Mouse (Mus musculus) T-helper 2 cell (primary cell): Measurements from ENCODE around the gene B4gat1.
"Not testable (repeated sequence)": the region's sequence is repeated elsewhere in the genome, so short reads cannot be mapped to it uniquely, and the experiment has no call there.

Experiments
- in situ Hi-C: fragments of 300-600 bp; cut with MboI, MseI; formaldehyde crosslinking; loops from one replicate; pipeline ENCODE4 v1.15.1; 2025; ENCODE audit warnings: high pct_unique_total_duplicates

The B4gat1 gene

GRCm38 (mm10) chr19:5038709-5039156 lies at the start of gene B4gat1, which contains the start of gene AC124502.3:
TSS of gene B4gat1 (plus strand) at chr19:5038826.
TSS of gene AC124502.3 (plus strand) at chr19:5038891.
- in situ Hi-C loops = no loop called here

- in situ Hi-C loops = no loop called here
Observed at GRCm38 (mm10) chr19:4989013-4989412, 49.6 kb upstream of the B4gat1 start.

- in situ Hi-C loops = no loop called here
Observed at GRCm38 (mm10) chr19:4989434-4990255, 49.0 kb upstream of the B4gat1 start.

GRCm38 (mm10) chr19:4990256-4990625 lies 48.4 kb upstream of the B4gat1 start, which contains the start of gene Npas4:
TSS of gene Npas4 (minus strand) at chr19:4990316.
- in situ Hi-C loops = no loop called here

GRCm38 (mm10) chr19:4990716-4991115 lies 47.9 kb upstream of the B4gat1 start:
- in situ Hi-C loops = no loop called here

GRCm38 (mm10) chr19:4992371-4992770 lies 46.3 kb upstream of the B4gat1 start:
- in situ Hi-C loops = no loop called here

- in situ Hi-C loops = no loop called here
Observed at GRCm38 (mm10) chr19:4992904-4993303, 45.7 kb upstream of the B4gat1 start.

- in situ Hi-C loops = no loop called here
Observed at GRCm38 (mm10) chr19:4994043-4994442, 44.6 kb upstream of the B4gat1 start.

- in situ Hi-C loops = no loop called here
Observed at GRCm38 (mm10) chr19:4999445-5000140, 39.0 kb upstream of the B4gat1 start.

GRCm38 (mm10) chr19:5001666-5002406 lies 36.8 kb upstream of the B4gat1 start:
- in situ Hi-C loops = no loop called here

- in situ Hi-C loops = not testable (repeated sequence)
Observed at GRCm38 (mm10) chr19:5003644-5004043, 35.0 kb upstream of the B4gat1 start.

- in situ Hi-C loops = no loop called here
Observed at GRCm38 (mm10) chr19:5004925-5005324, 33.7 kb upstream of the B4gat1 start.

- in situ Hi-C loops = no loop called here
Observed at GRCm38 (mm10) chr19:5013138-5013537, 25.5 kb upstream of the B4gat1 start.

GRCm38 (mm10) chr19:5014961-5015398 lies 23.6 kb upstream of the B4gat1 start:
- in situ Hi-C loops = no loop called here

- in situ Hi-C loops = no loop called here
Observed at GRCm38 (mm10) chr19:5016221-5016742, 22.3 kb upstream of the B4gat1 start.

- in situ Hi-C loops = no loop called here
Observed at GRCm38 (mm10) chr19:5016782-5017181, 21.8 kb upstream of the B4gat1 start.

GRCm38 (mm10) chr19:5017611-5018010 lies 21.0 kb upstream of the B4gat1 start:
- in situ Hi-C loops = no loop called here

- in situ Hi-C loops = no loop called here
Observed at GRCm38 (mm10) chr19:5018191-5018590, 20.4 kb upstream of the B4gat1 start.

- in situ Hi-C loops = no loop called here
Observed at GRCm38 (mm10) chr19:5021416-5021815, 17.2 kb upstream of the B4gat1 start.

- in situ Hi-C loops = no loop called here
Observed at GRCm38 (mm10) chr19:5023621-5024479, 14.8 kb upstream of the B4gat1 start, which contains the start of gene Slc29a2. TSS of gene Slc29a2 (plus strand) at chr19:5023860.

GRCm38 (mm10) chr19:5026111-5026510 lies 12.5 kb upstream of the B4gat1 start:
- in situ Hi-C loops = no loop called here
